Mouse (Mus musculus) embryonic fibroblast, embryonic 13.5 days (primary cell): ENCODE measurements around the gene Gm17571. TPM values are rescaled to one million over a fixed set of nuclear protein-coding genes. Genes with fewer than 3 reads are reported as not detected.

Source experiments
- H3K27ac ChIP-seq: 2 replicates; pipeline ENCODE4 v1.5.1; 2012; ENCODE audit warnings: low read length, control low read depth, inconsistent platforms; ENCODE audit not compliant: insufficient read depth
- H3K4me1 ChIP-seq: 2 replicates; pipeline ENCODE4 v1.6.1; 2011; ENCODE audit warnings: low read length; ENCODE audit not compliant: control insufficient read depth, insufficient read depth
- H3K4me3 ChIP-seq: 2 replicates; pipeline ENCODE4 v1.5.1; 2011; ENCODE audit warnings: mild to moderate bottlenecking, control low read depth, low read length; ENCODE audit not compliant: insufficient read depth
- CTCF ChIP-seq: IDR thresholded peaks from 2 replicates; pipeline ENCODE4 v1.5.1; 2011; ENCODE audit warnings: mild to moderate bottlenecking, control low read depth, low read length, moderate library complexity, borderline replicate concordance; ENCODE audit not compliant: insufficient read depth
- POLR2A ChIP-seq: IDR thresholded peaks from 2 replicates; pipeline ENCODE4 v1.6.1; 2011; ENCODE audit warnings: low read depth, mild to moderate bottlenecking, control low read depth, low read length, moderate library complexity
- polyA plus RNA-seq: library from polyadenylated mRNA; stranded (reverse); fragments of >200 nt; gene quantifications from 2 replicates; pipeline ENCODE4 v1.2.4, GENCODE M21; 2011; ENCODE audit warnings: low read depth; ENCODE audit not compliant: missing spikeins, insufficient read length

The Gm17571 gene
- not detected in 2 replicates for polyA plus RNA-seq

- Histone ChIP-seq H3K4me1 (peaks cover 10% of the 10 kb centered on the region), H3K4me3 (no peak within 1 kb of the TSS), H3K27ac (peak within 1 kb of the TSS; percentile 54; the same call in 1 of the 2 replicates)
- TF ChIP-seq POLR2A (no peak), CTCF (no peak)
Measured at GRCm38 (mm10) chr9:13446703-13447285, at the start of gene Gm17571. Gm17571 (minus strand) TSS chr9:13446753.

GRCm38 (mm10) chr9:13495530-13495929, 49.0 kb upstream of the Gm17571 start:
- TF ChIP-seq POLR2A (no peak), CTCF (no peak)
- Histone ChIP-seq H3K27ac (peak overlapping the region; percentile 46), H3K4me1 (peaks cover 31% of the 10 kb centered on the region), H3K4me3 (no peak overlapping the region)

DNA sequence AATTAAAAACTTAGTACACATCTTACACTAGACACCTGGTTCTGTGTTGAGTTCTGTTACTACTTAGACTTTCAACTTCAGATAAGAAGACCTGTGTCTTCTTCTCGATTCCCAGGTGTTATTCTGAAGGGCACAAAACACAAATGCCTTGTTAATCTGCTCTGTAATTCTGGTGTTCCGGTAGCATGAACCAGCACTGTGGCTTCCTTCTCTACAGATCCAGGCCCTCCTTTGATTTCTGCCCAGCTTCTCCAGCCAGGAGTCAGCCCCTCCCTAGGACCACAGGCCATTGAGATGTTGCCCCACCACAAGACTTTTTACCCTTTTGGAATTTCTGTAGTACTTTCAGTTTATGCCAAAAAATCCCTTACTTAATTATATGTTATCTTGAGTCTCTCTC, 47.2 kb upstream of the Gm17571 start:
- no peak overlapping the region for H3K4me3 ChIP-seq
- H3K4me1 ChIP-seq = peaks cover 38% of the 10 kb centered on the region
- TF ChIP-seq CTCF (no peak), POLR2A (no peak)
- H3K27ac ChIP-seq = peak overlapping the region; percentile 99; the same call in 1 of the 2 replicates

DNA sequence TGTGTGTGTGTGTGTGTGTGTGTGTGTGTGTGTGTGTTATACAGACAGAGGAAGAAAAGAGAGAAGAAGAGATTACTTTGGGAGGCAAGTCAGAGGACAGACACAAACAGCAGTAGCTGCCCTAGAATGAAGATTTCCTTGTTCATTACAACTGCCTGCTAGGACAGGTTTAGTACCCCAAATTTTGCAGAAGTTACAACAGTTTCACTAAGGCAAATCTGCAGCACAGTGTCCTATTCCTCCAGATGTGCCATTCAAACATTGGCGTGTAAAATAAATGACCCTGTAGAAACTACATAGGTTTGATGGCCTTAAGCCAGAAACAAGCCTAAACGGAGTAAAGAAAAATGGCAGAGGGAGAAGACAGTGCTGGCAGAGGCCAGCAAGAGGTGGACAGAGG, 46.3 kb upstream of the Gm17571 start:
- H3K4me1 ChIP-seq = peaks cover 32% of the 10 kb centered on the region
- H3K4me3 ChIP-seq = no peak overlapping the region
- peak overlapping the region; percentile 99 for H3K27ac ChIP-seq
- TF ChIP-seq CTCF = no peak
- no peak for TF ChIP-seq POLR2A

DNA sequence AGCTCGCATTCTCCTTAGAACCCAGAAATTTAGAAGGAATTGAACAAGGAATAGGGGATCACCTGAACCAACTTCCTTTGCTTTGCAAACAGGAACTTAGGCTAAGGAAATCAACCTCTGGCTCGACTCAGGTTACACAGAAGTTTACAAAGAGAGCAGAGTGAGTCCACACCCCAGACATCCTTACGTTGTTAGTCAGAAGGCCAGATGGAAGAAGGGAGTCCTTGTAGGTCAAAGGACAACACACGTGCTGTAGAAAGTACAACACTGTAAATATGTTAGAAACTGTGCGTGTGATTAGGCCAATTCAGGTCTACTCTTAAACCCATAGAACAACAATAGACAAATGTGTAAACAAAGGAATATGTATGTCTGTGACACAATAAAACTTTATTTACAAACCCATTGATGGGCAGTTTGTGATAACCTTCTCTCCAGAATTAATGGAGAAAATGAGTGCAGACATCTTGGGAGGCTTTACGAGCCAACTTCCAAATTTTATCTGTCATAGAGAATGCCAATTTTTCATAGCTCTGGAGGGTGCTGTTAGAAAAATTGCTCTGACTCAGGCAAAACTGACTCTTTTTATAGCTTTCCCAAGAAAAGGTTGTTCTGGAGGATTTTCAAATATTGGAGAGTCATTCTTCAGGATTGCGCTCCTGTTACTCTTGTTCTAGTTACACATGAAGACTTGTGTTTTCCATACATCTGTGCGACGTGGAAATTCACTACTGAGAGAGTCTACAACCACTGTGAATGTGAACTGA, 45.5 kb upstream of the Gm17571 start:
- TF ChIP-seq POLR2A (no peak), CTCF (no peak)
- no peak overlapping the region for H3K4me3 ChIP-seq
- peak overlapping the region; percentile 99 for H3K27ac ChIP-seq
- peaks cover 28% of the 10 kb centered on the region for H3K4me1 ChIP-seq

DNA sequence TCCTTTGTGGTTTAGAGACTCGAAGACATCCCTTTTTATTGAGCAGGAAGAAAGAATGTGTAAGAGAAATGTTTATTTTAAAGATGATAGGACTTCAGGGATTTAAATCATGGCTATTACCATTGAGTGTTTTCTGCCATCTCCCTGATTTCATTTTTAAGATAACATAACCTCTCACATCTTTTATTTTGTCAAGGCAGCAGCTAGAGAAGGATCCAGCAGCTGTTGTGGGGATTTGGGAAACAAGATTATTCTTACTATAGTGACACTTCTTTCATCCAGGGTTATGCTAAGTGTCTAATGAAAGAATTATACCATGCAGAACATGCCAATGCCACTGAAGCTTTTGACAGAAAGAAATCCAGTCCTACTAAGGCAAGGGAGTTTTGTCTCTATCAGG, 44.6 kb upstream of the Gm17571 start:
- peak overlapping the region; percentile 99 for H3K27ac ChIP-seq
- H3K4me3 ChIP-seq = no peak overlapping the region
- H3K4me1 ChIP-seq = peaks cover 26% of the 10 kb centered on the region
- TF ChIP-seq CTCF = no peak
- TF ChIP-seq POLR2A = no peak

- Histone ChIP-seq H3K27ac (no peak overlapping the region), H3K4me3 (no peak overlapping the region), H3K4me1 (peaks cover 18% of the 10 kb centered on the region)
- TF ChIP-seq POLR2A (no peak), CTCF (no peak)
Measured at GRCm38 (mm10) chr9:13485914-13486313, 39.4 kb upstream of the Gm17571 start.

DNA sequence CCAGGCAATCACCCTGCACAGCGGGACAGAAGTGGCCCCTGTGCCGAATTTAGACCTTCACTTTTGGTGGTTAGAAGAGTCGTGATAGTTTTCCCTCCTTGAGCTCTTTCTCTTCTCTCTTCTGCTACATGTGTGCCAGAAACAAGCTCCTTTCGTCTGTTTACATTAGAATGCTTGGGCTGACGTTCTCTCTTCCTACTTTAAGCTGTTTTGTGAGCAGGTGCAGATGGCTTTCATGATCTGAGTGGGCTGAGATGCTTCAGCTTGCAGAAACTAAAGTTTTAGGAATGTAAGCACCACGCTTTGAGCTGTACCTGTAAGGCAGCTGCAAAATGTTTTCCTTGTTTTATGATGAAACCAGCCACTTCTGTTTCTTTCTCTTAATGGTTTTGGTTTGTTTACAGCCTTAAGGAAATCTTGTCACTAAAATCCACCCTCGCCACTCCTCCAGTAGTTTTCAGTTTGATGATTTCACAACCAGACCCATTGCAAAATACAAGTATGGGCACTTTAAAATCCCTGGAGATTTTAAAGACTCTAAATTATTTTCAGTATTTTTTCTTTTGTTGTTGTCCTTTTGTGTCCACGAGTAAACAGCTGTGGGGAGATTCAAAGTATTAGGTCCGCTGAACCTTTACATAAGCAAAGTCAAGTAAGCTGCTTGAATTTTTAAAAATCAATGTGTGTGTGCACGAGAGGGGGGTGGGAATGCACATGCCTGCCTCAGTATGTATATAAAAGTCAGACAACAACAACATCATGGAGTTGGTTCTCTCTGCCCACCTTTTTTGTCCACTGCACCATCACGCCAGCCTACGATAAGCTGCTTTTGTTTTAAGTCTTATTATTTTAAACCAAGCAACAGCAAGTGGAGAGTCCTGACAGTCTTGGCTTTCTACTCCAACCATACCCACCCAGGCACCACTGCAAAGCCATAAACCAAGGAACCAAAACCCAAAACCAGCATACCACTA, 38.0 kb upstream of the Gm17571 start:
- Histone ChIP-seq H3K4me1 (peaks cover 12% of the 10 kb centered on the region), H3K4me3 (no peak overlapping the region), H3K27ac (peak overlapping the region; percentile 32; the same call in 1 of the 2 replicates)
- TF ChIP-seq CTCF (no peak), POLR2A (no peak)
